Mouse (Mus musculus) forebrain, embryonic 16.5 days (tissue): ENCODE measurements around the gene Nipsnap2. TPM values are rescaled to one million over a fixed set of nuclear protein-coding genes. Genes with fewer than 3 reads are reported as not detected.

ENCODE experiments used
- ATAC-seq: fragments of 200-750 bp; cut with Nextera tagmentation; 2 replicates; pipeline ENCODE4 v1.8.0; 2017; ENCODE audit warnings: mild to moderate bottlenecking, moderate library complexity
- H3K27ac ChIP-seq: fragments of 300-500 bp; sonication (generic); 2 replicates; pipeline ENCODE4 v1.5.1; 2014; ENCODE audit warnings: low read length, control low read depth
- H3K27me3 ChIP-seq: fragments of 300-500 bp; sonication (generic); replicated peaks from 2 replicates; pipeline ENCODE4 v1.6.1; 2014; ENCODE audit warnings: low read length; ENCODE audit not compliant: control insufficient read depth, insufficient read depth
- H3K36me3 ChIP-seq: fragments of 300-500 bp; sonication (generic); 2 replicates; pipeline ENCODE4 v1.6.1; 2014; ENCODE audit not compliant: control insufficient read depth, insufficient read depth
- H3K4me1 ChIP-seq: fragments of 300-500 bp; sonication (generic); replicated peaks from 2 replicates; pipeline ENCODE4 v1.6.1; 2014; ENCODE audit warnings: low read length; ENCODE audit not compliant: control insufficient read depth, insufficient read depth
- H3K4me2 ChIP-seq: fragments of 300-500 bp; sonication (generic); 2 replicates; pipeline ENCODE4 v1.6.1; 2014; ENCODE audit warnings: mild to moderate bottlenecking, low read length, control low read depth
- H3K4me3 ChIP-seq: fragments of 300-500 bp; sonication (generic); replicated peaks from 2 replicates; pipeline ENCODE4 v1.5.1; 2014; ENCODE audit warnings: mild to moderate bottlenecking, low read length, control low read depth
- H3K9ac ChIP-seq: fragments of 300-500 bp; sonication (generic); replicated peaks from 2 replicates; pipeline ENCODE4 v1.6.1; 2014; ENCODE audit warnings: low read depth, low read length, control low read depth
- H3K9me3 ChIP-seq: fragments of 300-500 bp; sonication (generic); 2 replicates; pipeline ENCODE4 v1.6.1; 2016; ENCODE audit warnings: low read length; ENCODE audit not compliant: control insufficient read depth
- WGBS: fragments of 180-500 bp; shearing (Covaris S2); extraction: QIAGEN DNeasy Blood & Tissue Kit; methylation state at CpG from one replicate; pipeline ENCODE4 v1.1.7; 2014; 5-methylcytosine and 5-hydroxymethylcytosine counted together
- polyA plus RNA-seq: library from polyadenylated mRNA; unstranded; fragments of >200 nt; fragmentation: Nextera tagmentation; extraction: Ambion mirVana; gene quantifications from 2 replicates; pipeline ENCODE4 v1.2.1, GENCODE M21; 2015

Nipsnap2 gene
- polyA plus RNA-seq, 1 experiment from 2014 or later, result 74.0 TPM

GRCm38 (mm10) chr5:129778348-129778995, 53.6 kb downstream of the Nipsnap2 start:
- Histone ChIP-seq H3K4me3 (peak overlapping the region; percentile 53), H3K36me3 (no peaks in the 10 kb centered on the region), H3K4me1 (peaks cover 9% of the 10 kb centered on the region), H3K9ac (peak overlapping the region; percentile 59), H3K27ac (no peak overlapping the region), H3K4me2 (peak overlapping the region; percentile 89), H3K27me3 (no peaks in the 10 kb centered on the region), H3K9me3 (no peaks in the 10 kb centered on the region)
- ATAC-seq, result no peak
- WGBS, result 39% methylated on average over 11 of the region's 11 CpGs

GRCm38 (mm10) chr5:129778996-129779716, 54.3 kb downstream of the Nipsnap2 start:
- peaks cover 9% of the 10 kb centered on the region for H3K4me1 ChIP-seq
- H3K9me3 ChIP-seq, result no peaks in the 10 kb centered on the region
- H3K4me2 ChIP-seq, result peak overlapping the region; percentile 89
- ATAC-seq, result peak; percentile 97
- H3K27me3 ChIP-seq, result no peaks in the 10 kb centered on the region
- peak overlapping the region; percentile 59 for H3K9ac ChIP-seq
- no peaks in the 10 kb centered on the region for H3K36me3 ChIP-seq
- H3K4me3 ChIP-seq, result peak overlapping the region; percentile 53
- H3K27ac ChIP-seq, result no peak overlapping the region
- 1% methylated on average over 32 of the region's 32 CpGs for WGBS

- ATAC-seq, result no peak
- WGBS, result 96% methylated on average over 3 of the region's 3 CpGs
- peaks cover 9% of the 10 kb centered on the region for H3K4me1 ChIP-seq
These were observed 55.3 kb downstream of the Nipsnap2 start for GRCm38 (mm10) chr5:129780131-129780530.

GRCm38 (mm10) chr5:129782211-129782610, 57.3 kb downstream of the Nipsnap2 start:
- Histone ChIP-seq H3K27ac (no peak overlapping the region), H3K9ac (no peak overlapping the region), H3K36me3 (no peaks in the 10 kb centered on the region), H3K4me3 (no peak overlapping the region), H3K4me1 (peaks cover 12% of the 10 kb centered on the region), H3K9me3 (no peaks in the 10 kb centered on the region), H3K27me3 (no peaks in the 10 kb centered on the region), H3K4me2 (no peak overlapping the region)
- WGBS, result 48% methylated on average over 3 of the region's 3 CpGs
- no peak for ATAC-seq

More at GRCm38 (mm10) chr5:129780131-129780530, 55.3 kb downstream of the Nipsnap2 start:
- Histone ChIP-seq H3K9me3 (no peaks in the 10 kb centered on the region), H3K4me3 (no peak overlapping the region), H3K9ac (no peak overlapping the region), H3K4me2 (no peak overlapping the region), H3K36me3 (no peaks in the 10 kb centered on the region), H3K27me3 (no peaks in the 10 kb centered on the region), H3K27ac (no peak overlapping the region)

GRCm38 (mm10) chr5:129785235-129785870, 60.5 kb downstream of the Nipsnap2 start:
- no peak overlapping the region for H3K27ac ChIP-seq
- H3K9ac ChIP-seq, result no peak overlapping the region
- 89% methylated on average over 5 of the region's 5 CpGs for WGBS
- no peak for ATAC-seq
- H3K9me3 ChIP-seq, result no peaks in the 10 kb centered on the region
- H3K36me3 ChIP-seq, result peaks cover 10% of the 10 kb centered on the region
- peaks cover 16% of the 10 kb centered on the region for H3K4me1 ChIP-seq
- H3K27me3 ChIP-seq, result no peaks in the 10 kb centered on the region
- H3K4me3 ChIP-seq, result no peak overlapping the region
- no peak overlapping the region for H3K4me2 ChIP-seq

GRCm38 (mm10) chr5:129786161-129786560, 61.3 kb downstream of the Nipsnap2 start:
- H3K4me1 ChIP-seq, result peaks cover 16% of the 10 kb centered on the region
- peak overlapping the region; percentile 70 for H3K4me2 ChIP-seq
- no peaks in the 10 kb centered on the region for H3K27me3 ChIP-seq
- H3K9me3 ChIP-seq, result no peaks in the 10 kb centered on the region
- ATAC-seq, result no peak
- H3K36me3 ChIP-seq, result peaks cover 13% of the 10 kb centered on the region
- 79% methylated on average over 6 of the region's 6 CpGs for WGBS
- H3K4me3 ChIP-seq, result peak overlapping the region; percentile 97
- peak overlapping the region; percentile 80 for H3K9ac ChIP-seq
- H3K27ac ChIP-seq, result peak overlapping the region; percentile 99

- WGBS, result under 1% methylated on average over 73 of the region's 73 CpGs
- H3K4me3 ChIP-seq, result peak within 1 kb of the TSS; percentile 97
- peaks cover 20% of the 10 kb centered on the region for H3K36me3 ChIP-seq
- peak within 1 kb of the TSS; percentile 93 for H3K4me2 ChIP-seq
- H3K4me1 ChIP-seq, result peaks cover 16% of the 10 kb centered on the region
- no peaks in the 10 kb centered on the region for H3K27me3 ChIP-seq
- peak; percentile 99 for ATAC-seq
- H3K9me3 ChIP-seq, result no peaks in the 10 kb centered on the region
- peak within 1 kb of the TSS; percentile 95 for H3K9ac ChIP-seq
- peak within 1 kb of the TSS; percentile 99 for H3K27ac ChIP-seq
These were observed 62.2 kb downstream of the Nipsnap2 start, which contains the start of gene Psph for GRCm38 (mm10) chr5:129786818-129787790. Gene Psph, minus strand, starts transcription at chr5:129787449.

GRCm38 (mm10) chr5:129787818-129788593, 63.1 kb downstream of the Nipsnap2 start:
- Histone ChIP-seq H3K36me3 (peaks cover 27% of the 10 kb centered on the region), H3K9ac (peak overlapping the region; percentile 95), H3K27ac (peak overlapping the region; percentile 89), H3K4me1 (peaks cover 16% of the 10 kb centered on the region), H3K27me3 (no peaks in the 10 kb centered on the region), H3K4me2 (peak overlapping the region; percentile 93), H3K4me3 (peak overlapping the region; percentile 97), H3K9me3 (no peaks in the 10 kb centered on the region)
- no peak for ATAC-seq
- WGBS, result 14% methylated on average over 11 of the region's 11 CpGs
